Mouse (Mus musculus): ENCODE data around the gene Bbs4. TPM values are rescaled to one million over a fixed set of nuclear protein-coding genes. Genes with fewer than 3 reads are reported as not detected.

Bbs4 gene
- polyA plus RNA-seq, 1 experiment = 36.7 TPM

DNA sequence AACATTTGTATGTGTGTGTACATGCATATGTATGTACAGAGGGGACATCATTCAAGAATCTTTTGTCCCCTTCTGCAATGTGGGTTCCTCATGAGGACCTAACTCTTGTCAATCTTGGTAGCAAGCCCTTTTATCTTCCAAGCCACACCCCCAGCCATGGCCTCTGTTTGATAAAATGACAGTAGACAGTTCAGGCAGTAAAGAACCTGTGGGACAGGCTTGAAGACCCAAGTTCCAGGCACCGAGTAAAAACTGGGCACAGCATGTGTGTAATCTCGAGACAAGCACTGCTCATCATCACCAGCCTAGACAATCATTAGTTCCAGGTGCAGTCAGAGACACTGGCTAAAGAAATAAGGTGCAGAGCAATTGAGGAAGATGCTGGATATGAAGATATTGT is 7.1 kb downstream of the Bbs4 start:
- Histone ChIP-seq H3K27ac (ENCODE audit: insufficient read depth, low read length) (no peak overlapping the region), H3K4me3 (ENCODE audit: insufficient read depth, low read length) (no peak overlapping the region), H3K4me1 (ENCODE audit: control insufficient read depth, insufficient read depth, low read length) (no peaks in the 10 kb centered on the region)
- no peak for TF ChIP-seq CTCF (IDR thresholded peaks at IDR 0.05; ENCODE audit: extremely low read depth, insufficient read depth, low read length)
- TF ChIP-seq POLR2A (IDR thresholded peaks at IDR 0.05; ENCODE audit: extremely low read depth, insufficient read depth, low read length) = no peak

DNA sequence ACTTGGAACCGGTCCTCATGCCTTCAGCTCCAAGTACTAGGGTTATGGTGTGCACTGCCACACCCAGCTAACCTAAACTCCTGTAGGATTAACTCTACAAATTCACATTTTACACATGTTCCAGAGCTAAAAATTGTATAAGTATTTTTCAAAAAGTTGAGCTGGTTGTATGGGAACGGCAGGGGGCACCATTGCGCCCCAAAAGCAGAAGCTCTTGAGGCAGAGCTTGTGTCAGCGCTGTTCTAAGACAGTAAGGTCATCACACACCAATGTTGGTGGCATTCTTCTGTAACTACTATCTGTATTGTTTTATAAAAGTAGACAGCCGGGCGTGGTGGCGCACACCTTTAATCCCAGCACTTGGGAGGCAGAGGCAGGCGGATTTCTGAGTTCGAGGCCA is 13.3 kb downstream of the Bbs4 start:
- H3K4me3 ChIP-seq (ENCODE audit: insufficient read depth, low read length) = no peak overlapping the region
- no peak overlapping the region for H3K27ac ChIP-seq (ENCODE audit: insufficient read depth, low read length)
- TF ChIP-seq CTCF (IDR thresholded peaks at IDR 0.05; ENCODE audit: extremely low read depth, insufficient read depth, low read length) (peak; percentile 58), POLR2A (IDR thresholded peaks at IDR 0.05; ENCODE audit: extremely low read depth, insufficient read depth, low read length) (no peak)
- no peaks in the 10 kb centered on the region; the same call in 1 of the 2 replicates for H3K4me1 ChIP-seq (ENCODE audit: control insufficient read depth, insufficient read depth, low read length)

DNA sequence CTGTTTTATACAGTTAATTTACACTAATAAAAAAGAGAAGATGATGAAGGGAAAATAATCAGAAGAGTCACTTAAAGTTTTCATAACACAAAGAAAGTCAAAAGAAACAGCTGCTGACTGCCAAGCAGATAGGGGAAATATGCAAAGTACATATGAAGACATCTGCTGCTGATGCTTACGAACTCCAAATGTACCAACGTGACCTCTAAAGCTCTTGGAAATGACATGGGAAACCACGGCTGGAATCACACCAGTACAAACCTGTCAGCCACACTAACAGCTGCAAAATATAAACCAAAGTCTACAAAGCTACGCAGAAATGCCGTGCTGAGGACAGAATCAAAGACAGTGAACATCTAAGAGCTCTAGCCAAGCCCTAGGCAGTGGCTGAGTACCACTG is 14.2 kb downstream of the Bbs4 start:
- Histone ChIP-seq H3K4me3 (ENCODE audit: insufficient read depth, low read length) (no peak overlapping the region), H3K4me1 (ENCODE audit: control insufficient read depth, insufficient read depth, low read length) (no peaks in the 10 kb centered on the region; the same call in 1 of the 2 replicates), H3K27ac (ENCODE audit: insufficient read depth, low read length) (no peak overlapping the region)
- TF ChIP-seq POLR2A (IDR thresholded peaks at IDR 0.05; ENCODE audit: extremely low read depth, insufficient read depth, low read length) = no peak

DNA sequence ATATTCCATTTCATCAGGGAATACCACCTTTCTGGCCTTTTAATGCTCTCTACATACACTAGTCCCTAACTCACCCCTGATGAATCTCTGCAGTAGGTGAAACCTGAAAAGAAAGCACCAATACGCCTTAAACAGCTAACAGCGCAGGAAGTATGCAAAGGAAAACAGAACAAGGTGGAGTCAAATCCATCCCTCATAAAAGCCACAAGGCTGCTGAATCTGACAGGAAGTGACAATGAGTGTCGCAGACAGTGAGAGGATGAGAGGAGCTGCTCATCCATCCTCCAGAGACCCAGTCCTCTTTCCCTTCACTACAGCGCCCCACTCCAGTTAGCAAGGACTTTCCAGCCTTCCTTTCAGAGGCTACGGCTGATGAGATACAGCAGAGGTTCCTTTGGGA is 14.9 kb downstream of the Bbs4 start:
- no peak for TF ChIP-seq POLR2A (IDR thresholded peaks at IDR 0.05; ENCODE audit: extremely low read depth, insufficient read depth, low read length)
- no peak for TF ChIP-seq CTCF (IDR thresholded peaks at IDR 0.05; ENCODE audit: extremely low read depth, insufficient read depth, low read length)
- no peak overlapping the region for H3K27ac ChIP-seq (ENCODE audit: insufficient read depth, low read length)
- H3K4me1 ChIP-seq (ENCODE audit: control insufficient read depth, insufficient read depth, low read length) = no peaks in the 10 kb centered on the region; the same call in 1 of the 2 replicates
- H3K4me3 ChIP-seq (ENCODE audit: insufficient read depth, low read length) = no peak overlapping the region

DNA sequence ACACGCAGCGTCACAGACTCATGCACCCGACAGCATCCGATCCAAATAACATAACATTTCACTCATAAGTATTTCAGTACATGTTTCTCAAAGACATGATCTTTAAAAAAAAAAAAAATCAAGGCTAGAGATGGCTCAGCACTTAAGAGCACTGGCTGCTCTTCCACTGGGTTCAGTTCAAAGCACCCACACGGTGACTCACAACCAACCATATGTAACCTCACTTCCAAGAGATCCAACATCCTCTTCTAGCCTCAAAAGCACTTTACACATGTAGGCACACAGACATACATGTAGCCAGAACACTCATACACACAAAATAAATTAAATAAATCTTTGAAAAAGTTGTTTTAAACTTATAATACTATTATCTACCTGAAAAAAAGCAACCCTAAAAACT is 15.4 kb downstream of the Bbs4 start:
- H3K27ac ChIP-seq (ENCODE audit: insufficient read depth, low read length) = no peak overlapping the region
- TF ChIP-seq POLR2A (IDR thresholded peaks at IDR 0.05; ENCODE audit: extremely low read depth, insufficient read depth, low read length) (no peak), CTCF (IDR thresholded peaks at IDR 0.05; ENCODE audit: extremely low read depth, insufficient read depth, low read length) (no peak)
- no peak overlapping the region for H3K4me3 ChIP-seq (ENCODE audit: insufficient read depth, low read length)
- H3K4me1 ChIP-seq (ENCODE audit: control insufficient read depth, insufficient read depth, low read length) = no peaks in the 10 kb centered on the region; the same call in 1 of the 2 replicates

DNA sequence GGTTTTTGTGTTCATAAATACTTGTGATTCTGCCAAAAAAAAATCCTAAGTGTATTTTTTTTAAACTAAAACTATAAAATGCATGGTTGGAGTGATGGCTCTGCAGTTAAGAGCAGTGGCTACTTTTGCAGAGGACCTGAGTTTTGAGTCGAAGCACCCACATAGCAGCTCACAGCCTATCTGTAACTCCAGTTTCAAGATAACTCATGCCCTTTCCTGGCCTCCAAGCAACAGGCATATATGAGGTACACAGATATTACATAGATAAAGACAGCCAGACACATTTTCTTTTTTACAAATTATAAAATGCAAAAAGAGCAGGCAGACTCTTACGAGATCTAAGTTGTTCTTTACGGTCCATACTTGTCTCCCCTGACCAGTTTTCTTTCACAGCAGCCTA is 16.8 kb downstream of the Bbs4 start:
- no peak for TF ChIP-seq POLR2A (IDR thresholded peaks at IDR 0.05; ENCODE audit: extremely low read depth, insufficient read depth, low read length)
- no peak overlapping the region for H3K4me3 ChIP-seq (ENCODE audit: insufficient read depth, low read length)
- H3K4me1 ChIP-seq (ENCODE audit: control insufficient read depth, insufficient read depth, low read length) = no peaks in the 10 kb centered on the region; the same call in 1 of the 2 replicates
- H3K27ac ChIP-seq (ENCODE audit: insufficient read depth, low read length) = no peak overlapping the region

DNA sequence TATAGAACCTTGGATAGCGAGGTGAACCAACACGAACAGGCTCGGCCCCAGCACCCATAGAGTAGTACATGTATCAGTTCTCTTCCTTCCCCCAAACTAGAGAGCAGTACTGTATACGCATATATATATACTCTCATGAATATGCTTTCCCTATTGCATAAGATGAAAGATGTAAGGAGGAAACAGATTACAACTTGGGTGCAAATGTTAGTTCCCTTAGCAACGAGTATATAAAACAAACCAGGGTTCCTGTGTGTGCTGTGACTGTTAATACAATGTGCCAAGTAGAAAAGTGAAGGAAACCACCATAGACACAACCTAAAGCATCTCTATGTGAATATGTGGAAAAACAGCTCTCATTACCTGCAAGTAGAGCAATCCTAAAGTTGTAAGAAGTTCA is 23.3 kb downstream of the Bbs4 start:
- H3K27ac ChIP-seq (ENCODE audit: insufficient read depth, low read length) = no peak overlapping the region
- H3K4me3 ChIP-seq (ENCODE audit: insufficient read depth, low read length) = no peak overlapping the region
- TF ChIP-seq CTCF (IDR thresholded peaks at IDR 0.05; ENCODE audit: extremely low read depth, insufficient read depth, low read length) = no peak
- TF ChIP-seq POLR2A (IDR thresholded peaks at IDR 0.05; ENCODE audit: extremely low read depth, insufficient read depth, low read length) = no peak
- 0 out of 2 replicates have a peak, but pooled peaks cover 3% of the 10 kb centered on the region for H3K4me1 ChIP-seq (ENCODE audit: control insufficient read depth, insufficient read depth, low read length)

DNA sequence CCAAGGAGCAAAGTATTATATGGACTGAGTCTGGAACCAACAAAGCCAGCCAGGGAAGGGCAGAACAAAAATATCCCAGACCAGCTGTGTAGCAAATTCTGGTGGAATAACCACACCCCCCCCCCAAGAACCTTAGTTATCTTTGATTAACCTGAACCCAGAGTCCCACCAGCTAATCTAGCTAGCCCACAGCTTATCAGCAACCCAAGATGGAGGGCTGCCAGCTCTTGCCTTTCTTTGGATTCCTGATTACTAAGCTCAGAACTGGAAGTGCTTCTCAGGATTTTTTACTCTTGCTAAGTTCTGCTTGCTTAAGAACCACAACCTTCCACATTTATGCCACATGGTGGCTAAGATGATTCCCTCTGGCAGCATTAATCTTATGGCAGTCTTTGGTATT is 29.0 kb downstream of the Bbs4 start:
- no peak overlapping the region for H3K4me3 ChIP-seq (ENCODE audit: insufficient read depth, low read length)
- no peak overlapping the region for H3K27ac ChIP-seq (ENCODE audit: insufficient read depth, low read length)
- no peak for TF ChIP-seq CTCF (IDR thresholded peaks at IDR 0.05; ENCODE audit: extremely low read depth, insufficient read depth, low read length)
- TF ChIP-seq POLR2A (IDR thresholded peaks at IDR 0.05; ENCODE audit: extremely low read depth, insufficient read depth, low read length) = no peak
- no peaks in the 10 kb centered on the region for H3K4me1 ChIP-seq (ENCODE audit: control insufficient read depth, insufficient read depth, low read length)

DNA sequence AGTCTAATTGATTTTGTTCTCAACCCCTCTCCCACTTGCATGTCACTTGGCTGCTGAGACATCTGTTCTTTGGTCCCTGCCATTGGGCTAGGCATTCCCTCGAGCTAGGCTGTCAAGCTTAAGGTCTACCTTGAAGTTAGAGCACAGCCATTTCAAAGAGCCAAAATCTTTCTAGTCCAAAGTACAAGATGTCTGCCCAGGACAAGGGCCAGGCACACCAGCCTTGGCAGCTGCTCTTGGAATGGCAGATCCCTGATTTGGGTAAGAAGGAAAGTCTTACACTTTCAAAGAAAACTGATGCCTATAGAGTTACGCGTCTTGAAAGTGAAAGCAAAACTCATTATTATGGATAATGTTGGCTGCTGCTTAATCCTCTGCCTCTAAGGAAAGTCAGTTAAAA is 37.1 kb downstream of the Bbs4 start:
- Histone ChIP-seq H3K27ac (ENCODE audit: insufficient read depth, low read length) (no peak overlapping the region), H3K4me3 (ENCODE audit: insufficient read depth, low read length) (no peak overlapping the region), H3K4me1 (ENCODE audit: control insufficient read depth, insufficient read depth, low read length) (no peaks in the 10 kb centered on the region; the same call in 1 of the 2 replicates)
- TF ChIP-seq CTCF (IDR thresholded peaks at IDR 0.05; ENCODE audit: extremely low read depth, insufficient read depth, low read length) = no peak
- TF ChIP-seq POLR2A (IDR thresholded peaks at IDR 0.05; ENCODE audit: extremely low read depth, insufficient read depth, low read length) = no peak

DNA sequence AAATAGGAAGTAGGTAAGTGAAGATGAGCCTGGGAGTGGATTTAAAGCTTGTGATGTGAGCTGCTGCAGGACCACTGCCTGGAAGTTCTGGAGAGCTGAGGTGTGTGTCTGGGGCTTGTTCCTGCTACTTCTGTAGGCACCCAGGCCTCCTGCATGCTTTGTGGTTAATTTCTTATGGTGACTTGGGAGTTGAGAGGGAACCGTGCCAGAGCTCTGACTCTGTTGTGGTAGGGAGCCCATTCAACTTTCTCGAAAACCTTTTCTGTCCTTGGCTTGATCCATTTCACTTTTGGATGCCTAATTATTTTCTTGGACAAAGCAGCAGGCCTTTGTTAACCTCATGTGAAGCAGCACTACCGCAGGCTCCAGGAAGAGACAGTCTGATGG is 42.0 kb downstream of the Bbs4 start:
- TF ChIP-seq CTCF (IDR thresholded peaks at IDR 0.05; ENCODE audit: extremely low read depth, insufficient read depth, low read length) (no peak), POLR2A (IDR thresholded peaks at IDR 0.05; ENCODE audit: extremely low read depth, insufficient read depth, low read length) (no peak)
- no peak overlapping the region for H3K4me3 ChIP-seq (ENCODE audit: insufficient read depth, low read length)
- H3K4me1 ChIP-seq (ENCODE audit: control insufficient read depth, insufficient read depth, low read length) = no peaks in the 10 kb centered on the region; the same call in 1 of the 2 replicates
- H3K27ac ChIP-seq (ENCODE audit: insufficient read depth, low read length) = no peak overlapping the region
